In genomic region chr5:113271207-113271811, GRCm38 (mm10) we compare ENCODE assay signal across 10 mouse cellular contexts. TPM values are rescaled to one million over a fixed set of nuclear protein-coding genes. Genes with fewer than 3 reads are reported as not detected.
DNase-seq lines count a peak whose midpoint lies in the region; ATAC-seq and TF ChIP-seq lines count a peak whose summit lies in the region.
"Had no signal": no experiment of that assay in that cellular context is flagged by ENCODE, and none has a peak within 500 bp of the region (broad histone marks: within the 10 kb centered on the region; RNA-seq: fewer than 3 reads in every experiment).

No protein-coding gene starts in this region.

- DNase-seq in heart, adult 11 months: peak; percentile 92
- DNase-seq in ES-E14 (ENCODE audit: low read depth, low spot score): no peak
- peak; percentile 70 to 83 for DNase-seq in frontal cortex, postnatal 36 days (ENCODE audit: low spot score in 2 of 2)
- DNase-seq in left cerebral cortex, postnatal 25 days (ENCODE audit: low spot score in 2 of 2): peak; percentile 63 to 92
- DNase-seq in kidney, postnatal 10 days: no peak
- DNase-seq in thymus, postnatal 4 days: no peak
- no peak for DNase-seq in limb, embryonic 10.5 days (ENCODE audit: low spot score)

- peaks cover 3% of the 10 kb centered on the region; the same call in 1 of the 2 replicates for H3K4me1 ChIP-seq in heart, embryonic 11.5 days (ENCODE audit: control insufficient read depth, insufficient read depth, low read length)
- H3K4me1 ChIP-seq in ES-E14 (ENCODE audit: control insufficient read depth in 2 of 2, insufficient read depth in 2 of 2, low read length in 2 of 2, poor library complexity in 1 of 2): peaks cover 3 to 9% of the 10 kb centered on the region in 2 experiments; a peak in 2 of 4 replicates
- peaks cover 15% of the 10 kb centered on the region for H3K4me1 ChIP-seq in limb, embryonic 10.5 days

- no peaks in the 10 kb centered on the region for H3K9me3 ChIP-seq in heart, embryonic 11.5 days (replicated peaks; ENCODE audit: control insufficient read depth, low read length)
- no peaks in the 10 kb centered on the region for H3K9me3 ChIP-seq in ES-E14 (ENCODE audit: control insufficient read depth, insufficient read depth, low read depth, low read length)
- H3K9me3 ChIP-seq in limb, embryonic 10.5 days (replicated peaks): no peaks in the 10 kb centered on the region

- no peak overlapping the region for H3K9ac ChIP-seq in heart, embryonic 11.5 days (ENCODE audit: low read depth, low read length)
- H3K9ac ChIP-seq in ES-E14 (ENCODE audit: insufficient read depth, low read depth, low read length, poor library complexity, severe bottlenecking): 0 out of 2 replicates have a peak overlapping the region, but pooled peaks have one; percentile 45

- H3K27me3 ChIP-seq in heart, embryonic 11.5 days (ENCODE audit: control insufficient read depth, insufficient read depth, low read length): no peaks in the 10 kb centered on the region
- no peaks in the 10 kb centered on the region for H3K27me3 ChIP-seq in limb, embryonic 10.5 days (ENCODE audit: low read depth, poor library complexity, severe bottlenecking)

- H3K4me2 ChIP-seq in heart, embryonic 11.5 days: no peak overlapping the region; the same call in 1 of the 2 replicates

- intact Hi-C loops in left cerebral cortex, postnatal 25 days (cut with DNase I): loop anchor here (1.0 kb wide), 1 partner anchor 29 kb away; no protein-coding TSS in a partner anchor

- no peak for ATAC-seq in heart, embryonic 11.5 days (replicated peaks; ENCODE audit: insufficient number of reproducible peaks, low FRiP score, low TSS enrichment)
- ATAC-seq: Patski had no signal

- in situ Hi-C loops in ES-E14 (cut with MboI; ENCODE audit: low sequenced_read_pairs in 2 of 2, unreplicated experiment in 2 of 2): no loop called here

- no peak overlapping the region for H3K4me3 ChIP-seq in heart, embryonic 11.5 days (ENCODE audit: low read depth, low read length)
- H3K4me3 ChIP-seq in ES-E14 (ENCODE audit: insufficient read depth in 1 of 2, low read depth in 1 of 2, low read length in 2 of 2, poor library complexity in 1 of 2, severe bottlenecking in 1 of 2): no peak overlapping the region; a peak in 1 of 4 replicates
- no peak overlapping the region for H3K4me3 ChIP-seq in limb, embryonic 10.5 days

- H3K36me3 ChIP-seq in heart, embryonic 11.5 days (ENCODE audit: control insufficient read depth, insufficient read depth, low read length): no peaks in the 10 kb centered on the region
- H3K36me3 ChIP-seq in ES-E14 (ENCODE audit: control insufficient read depth, insufficient read depth, low read length, poor library complexity, severe bottlenecking): peaks cover 6% of the 10 kb centered on the region; the same call in 1 of the 2 replicates
- H3K36me3 ChIP-seq in limb, embryonic 10.5 days: peaks cover 43% of the 10 kb centered on the region

- WGBS in heart, embryonic 11.5 days (ENCODE audit: insufficient replicate concordance): 66% methylated on average over 11 of the region's 11 CpGs
- 74% methylated on average over 11 of the region's 11 CpGs for WGBS in limb, embryonic 10.5 days

- H3K27ac ChIP-seq in heart, embryonic 11.5 days (ENCODE audit: low read depth, low read length): no peak overlapping the region
- H3K27ac ChIP-seq in ES-E14 (ENCODE audit: insufficient read depth, low read depth, low read length, poor library complexity, severe bottlenecking): no peak overlapping the region
- H3K27ac ChIP-seq in limb, embryonic 10.5 days: no peak overlapping the region

TF ChIP-seq in ES-E14, 5 proteins besides CTCF, POLR2A, EP300 and RAD21:
- peak; percentile 99 for TF ChIP-seq ZNF384 (IDR thresholded peaks at IDR 0.05; ENCODE audit: low read depth, low read length)
- no peak for TF ChIP-seq ZC3H11A (IDR thresholded peaks at IDR 0.05; ENCODE audit: borderline replicate concordance, low read depth, low read length)
- TF ChIP-seq HCFC1 (IDR thresholded peaks at IDR 0.05; ENCODE audit: borderline replicate concordance, insufficient read depth, low read length): peak; percentile 97
- no peak for TF ChIP-seq CHD2 (IDR thresholded peaks at IDR 0.05; ENCODE audit: low read depth, low read length)

RNA-seq across cellular contexts. Expression of gene Sgsm1, which starts 39.3 kb away (rescaled TPM):
- polyA plus RNA-seq in heart, embryonic 11.5 days (2014; fragmentation: Nextera tagmentation; extraction: Ambion mirVana): 2.6 and 3.5 TPM in 2 replicates
- 7.1 and 11.6 TPM in 2 replicates for total RNA-seq in ES-E14 (2012; rRNA removed)
- 100 to 1,000 TPM; 139 to 157 TPM for total RNA-seq in left cerebral cortex, postnatal 25 days (2021)
- 13.4 and 15.1 TPM in 2 replicates for polyA plus RNA-seq in limb, embryonic 10.5 days (2016; fragmentation: Nextera tagmentation; extraction: Ambion mirVana)

RNA-seq across cellular contexts. Expression of gene Tmem211, which starts 44.6 kb away (rescaled TPM):
- not detected in 2 replicates for polyA plus RNA-seq in heart, embryonic 11.5 days (2014; fragmentation: Nextera tagmentation; extraction: Ambion mirVana)
- 0.22 and 0.53 TPM in 2 replicates for total RNA-seq in ES-E14 (2012; rRNA removed)
- not detected for total RNA-seq in left cerebral cortex, postnatal 25 days (2021)
- not detected in 2 replicates for polyA plus RNA-seq in limb, embryonic 10.5 days (2016; fragmentation: Nextera tagmentation; extraction: Ambion mirVana)
- polyA plus RNA-seq: limb, embryonic 11.5 days; Patski had no signal

RNA-seq across cellular contexts. Expression of gene 2900026A02Rik, which starts 50.3 kb away (rescaled TPM):
- 7.0 and 9.7 TPM in 2 replicates for polyA plus RNA-seq in heart, embryonic 11.5 days (2014; fragmentation: Nextera tagmentation; extraction: Ambion mirVana)
- 12.3 and 15.9 TPM in 2 replicates for total RNA-seq in ES-E14 (2012; rRNA removed)
- 10 to 100 TPM; 39.0 to 44.7 TPM for total RNA-seq in left cerebral cortex, postnatal 25 days (2021)
- 2.5 and 2.9 TPM in 2 replicates for polyA plus RNA-seq in limb, embryonic 10.5 days (2016; fragmentation: Nextera tagmentation; extraction: Ambion mirVana)

Comparison
In these comparisons a context has a peak if more than half of its experiments do, and no peak if none do; other contexts are left out.
1. DNase-seq: peak in heart, adult 11 months (single experiment), frontal cortex, postnatal 36 days (2 of 2) and left cerebral cortex, postnatal 25 days (2 of 2); none in ES-E14 (single experiment), kidney, postnatal 10 days (single experiment), thymus, postnatal 4 days (single experiment) and limb, embryonic 10.5 days (single experiment).
2. RNA of gene Sgsm1, which starts 39.3 kb away (total RNA-seq): 139 to 157 TPM in left cerebral cortex, postnatal 25 days; 7.1 to 11.6 TPM in ES-E14; every median in the first group is over 10 times any median in the second.